Mouse (Mus musculus) heart, embryonic 11.5 days (tissue): ENCODE measurements at regions not wholly inside any gene's neighbourhood (a gene's known extent, or its start where the extent isn't known, plus 50 kb on each side); places are given as distances from the start of the nearest gene placed in this dataset.
A peak's percentile ranks its signal among the peaks of the same experiment; 100 is the strongest.

Experiments used
- ATAC-seq: fragments of 200-750 bp; cut with Nextera tagmentation; replicated peaks from 2 replicates; pipeline ENCODE4 v1.8.0; 2017; ENCODE audit warnings: moderate library complexity; ENCODE audit not compliant: insufficient number of reproducible peaks, low FRiP score, low TSS enrichment
- H3K27ac ChIP-seq: fragments of 300-500 bp; sonication (generic); 2 replicates; pipeline ENCODE4 v1.5.1; 2014; ENCODE audit warnings: mild to moderate bottlenecking, low read depth, low read length
- H3K27me3 ChIP-seq: fragments of 300-500 bp; sonication (generic); 2 replicates; pipeline ENCODE4 v1.6.1; 2014; ENCODE audit warnings: mild to moderate bottlenecking, low read length, mixed read lengths; ENCODE audit not compliant: control insufficient read depth, insufficient read depth
- H3K36me3 ChIP-seq: fragments of 300-500 bp; sonication (generic); 2 replicates; pipeline ENCODE4 v1.6.1; 2014; ENCODE audit warnings: mild to moderate bottlenecking, low read length, moderate library complexity, mixed read lengths; ENCODE audit not compliant: control insufficient read depth, insufficient read depth
- H3K4me1 ChIP-seq: fragments of 300-500 bp; sonication (generic); 2 replicates; pipeline ENCODE4 v1.6.1; 2014; ENCODE audit warnings: low read length; ENCODE audit not compliant: control insufficient read depth, insufficient read depth
- H3K4me2 ChIP-seq: fragments of 300-500 bp; sonication (generic); 2 replicates; pipeline ENCODE4 v1.6.1; 2014; ENCODE audit warnings: mild to moderate bottlenecking, moderate library complexity
- H3K4me3 ChIP-seq: fragments of 300-500 bp; sonication (generic); 2 replicates; pipeline ENCODE4 v1.5.1; 2014; ENCODE audit warnings: low read depth, low read length
- H3K9ac ChIP-seq: fragments of 300-500 bp; sonication (generic); 2 replicates; pipeline ENCODE4 v1.6.1; 2014; ENCODE audit warnings: mild to moderate bottlenecking, low read depth, low read length, moderate library complexity
- H3K9me3 ChIP-seq: fragments of 300-500 bp; sonication (generic); replicated peaks from 2 replicates; pipeline ENCODE4 v1.6.1; 2016; ENCODE audit warnings: low read length; ENCODE audit not compliant: control insufficient read depth
- WGBS: fragments of 180-500 bp; shearing (Covaris S2); extraction: QIAGEN DNeasy Blood & Tissue Kit; methylation state at CpG from one replicate; pipeline ENCODE4 v1.1.7; 2014; ENCODE audit not compliant: insufficient replicate concordance; 5-methylcytosine and 5-hydroxymethylcytosine counted together

GRCm38 (mm10) chr1:193599895-193600294, 229.8 kb upstream of the Camk1g start:
- Histone ChIP-seq H3K4me1 (no peaks in the 10 kb centered on the region), H3K9me3 (no peaks in the 10 kb centered on the region), H3K27ac (no peak overlapping the region), H3K27me3 (no peaks in the 10 kb centered on the region), H3K36me3 (no peaks in the 10 kb centered on the region), H3K4me3 (no peak overlapping the region), H3K9ac (no peak overlapping the region), H3K4me2 (no peak overlapping the region)
- WGBS: 75% methylated on average over 4 of the region's 4 CpGs
- ATAC-seq: no peak

- 32% methylated on average over 1 of the region's 1 CpGs for WGBS
- ATAC-seq: no peak
- Histone ChIP-seq H3K4me3 (no peak overlapping the region), H3K4me2 (no peak overlapping the region), H3K9me3 (no peaks in the 10 kb centered on the region), H3K36me3 (no peaks in the 10 kb centered on the region), H3K27me3 (no peaks in the 10 kb centered on the region), H3K9ac (no peak overlapping the region), H3K27ac (no peak overlapping the region), H3K4me1 (no peaks in the 10 kb centered on the region)
Observed at GRCm38 (mm10) chr1:193599163-193599562, 229.1 kb upstream of the Camk1g start.

DNA sequence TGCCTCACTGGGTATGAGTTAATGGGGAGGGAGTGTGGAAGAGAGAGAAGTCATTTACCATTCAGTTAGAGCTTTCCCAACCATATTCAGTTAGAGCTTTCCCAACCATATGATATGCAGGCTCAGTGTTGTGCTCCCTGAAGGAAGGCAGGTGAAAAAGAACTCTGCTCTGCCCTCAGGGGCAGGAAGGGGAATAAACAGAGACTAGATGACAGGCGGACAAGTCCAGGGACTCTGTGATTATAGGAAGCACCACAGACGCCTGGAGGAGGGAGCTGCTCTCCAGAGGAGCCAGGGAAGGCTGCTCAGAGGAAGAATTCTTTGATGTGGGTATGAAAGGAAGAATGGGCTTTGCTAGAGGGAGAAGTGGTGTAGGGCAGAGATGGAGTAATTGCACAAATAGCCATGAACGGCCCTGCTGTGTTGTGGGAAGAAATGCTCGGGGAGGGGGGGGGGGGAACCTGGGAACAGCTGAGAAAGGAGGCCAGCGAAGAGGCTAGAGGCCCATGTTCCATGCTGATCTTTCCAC, 220.3 kb upstream of the Camk1g start:
- no peaks in the 10 kb centered on the region for H3K9me3 ChIP-seq
- 19% methylated on average over 5 of the region's 5 CpGs for WGBS
- no peak overlapping the region for H3K4me3 ChIP-seq
- peaks cover 17% of the 10 kb centered on the region for H3K4me1 ChIP-seq
- H3K27me3 ChIP-seq: no peaks in the 10 kb centered on the region
- H3K4me2 ChIP-seq: no peak overlapping the region
- ATAC-seq: no peak
- no peak overlapping the region for H3K27ac ChIP-seq
- no peak overlapping the region for H3K9ac ChIP-seq
- H3K36me3 ChIP-seq: no peaks in the 10 kb centered on the region

DNA sequence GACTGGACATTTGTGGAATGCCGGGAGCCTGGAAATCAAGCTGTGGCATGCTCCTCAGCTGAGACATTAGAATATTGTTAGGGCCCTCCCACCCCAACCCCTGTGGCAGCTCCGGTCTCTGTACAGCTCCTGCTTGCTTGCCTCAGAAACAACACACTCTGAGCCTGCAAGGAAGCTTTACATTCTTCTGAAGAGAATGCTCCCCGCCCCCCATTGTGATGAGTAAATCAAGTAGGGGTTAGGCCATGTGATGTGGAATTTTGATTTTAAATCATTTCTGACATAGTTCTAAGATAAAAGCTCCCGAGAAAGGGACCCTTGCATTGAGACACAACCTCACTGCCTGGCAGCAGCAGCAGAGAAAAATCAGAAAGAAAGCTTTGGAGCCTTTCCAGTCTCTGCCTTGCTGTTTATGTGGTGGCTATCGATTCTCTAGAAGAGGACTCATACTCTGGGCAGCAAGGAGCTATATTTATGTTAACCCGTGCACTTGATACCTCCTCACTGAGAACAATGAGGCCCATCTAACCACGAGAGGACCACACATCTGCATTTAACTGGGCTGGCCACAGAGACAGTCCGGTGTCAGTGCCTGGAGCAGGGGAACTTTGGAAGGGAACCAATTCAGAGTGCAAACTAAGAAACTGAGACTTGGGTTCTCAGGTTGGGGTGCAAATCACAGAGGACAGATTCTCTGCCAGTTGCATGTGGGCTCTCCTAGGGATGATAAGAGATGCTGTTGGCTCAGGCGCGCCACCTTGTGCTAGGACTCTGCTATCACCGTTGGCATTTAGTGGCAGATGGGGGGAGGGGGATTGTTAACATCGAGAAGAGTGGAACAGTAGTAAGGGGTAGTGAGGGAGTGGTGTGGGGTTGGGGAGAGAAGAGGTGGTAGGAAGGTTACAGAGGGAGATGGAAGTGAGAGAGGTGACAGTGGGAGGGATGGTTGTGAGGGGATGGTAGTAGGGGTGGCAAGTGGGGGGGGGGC, 218.7 kb upstream of the Camk1g start:
- H3K9me3 ChIP-seq: no peaks in the 10 kb centered on the region
- 21% methylated on average over 12 of the region's 12 CpGs for WGBS
- no peak overlapping the region for H3K4me3 ChIP-seq
- H3K27me3 ChIP-seq: no peaks in the 10 kb centered on the region
- H3K4me2 ChIP-seq: no peak overlapping the region; the same call in 1 of the 2 replicates
- 0 out of 2 replicates have a peak, but pooled peaks have one; percentile 39 for ATAC-seq
- H3K9ac ChIP-seq: no peak overlapping the region
- no peak overlapping the region for H3K27ac ChIP-seq
- H3K36me3 ChIP-seq: no peaks in the 10 kb centered on the region
- peaks cover 17% of the 10 kb centered on the region for H3K4me1 ChIP-seq

- Histone ChIP-seq H3K9me3 (no peaks in the 10 kb centered on the region), H3K36me3 (no peaks in the 10 kb centered on the region), H3K4me3 (no peak overlapping the region), H3K4me2 (no peak overlapping the region), H3K27me3 (no peaks in the 10 kb centered on the region), H3K27ac (no peak overlapping the region), H3K9ac (no peak overlapping the region), H3K4me1 (peaks cover 17% of the 10 kb centered on the region)
- ATAC-seq: no peak
- WGBS: 86% methylated on average over 2 of the region's 2 CpGs
Observed at GRCm38 (mm10) chr1:193587317-193587716, 217.2 kb upstream of the Camk1g start.

DNA sequence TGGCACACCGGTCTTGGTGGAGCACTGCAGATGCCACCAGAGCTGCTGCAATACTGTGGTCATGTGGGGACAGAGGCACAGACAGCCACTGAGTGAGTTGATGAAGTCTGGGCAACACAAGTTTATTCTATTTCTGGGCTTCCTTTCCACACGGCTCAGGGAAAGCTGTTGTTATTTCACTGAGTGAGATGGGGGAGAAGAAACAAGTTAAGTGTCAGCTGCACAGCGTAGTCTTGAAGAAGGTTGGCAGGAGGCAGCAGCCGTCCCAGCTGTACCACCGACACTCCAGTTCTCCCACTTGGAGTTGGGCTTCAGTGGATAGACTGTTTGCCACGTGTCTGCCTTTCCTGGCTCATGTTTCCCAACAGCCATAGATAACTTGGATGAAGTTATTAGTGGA, 216.8 kb upstream of the Camk1g start:
- H3K4me1 ChIP-seq: peaks cover 17% of the 10 kb centered on the region
- no peak overlapping the region for H3K27ac ChIP-seq
- H3K36me3 ChIP-seq: no peaks in the 10 kb centered on the region
- no peaks in the 10 kb centered on the region for H3K27me3 ChIP-seq
- no peak overlapping the region for H3K4me3 ChIP-seq
- no peak overlapping the region for H3K9ac ChIP-seq
- H3K4me2 ChIP-seq: no peak overlapping the region
- H3K9me3 ChIP-seq: no peaks in the 10 kb centered on the region
- no peak for ATAC-seq
- 29% methylated on average over 6 of the region's 6 CpGs for WGBS

GRCm38 (mm10) chr1:193583791-193584190, 213.7 kb upstream of the Camk1g start:
- no peak for ATAC-seq
- H3K9me3 ChIP-seq: no peaks in the 10 kb centered on the region
- WGBS: 66% methylated on average over 2 of the region's 2 CpGs
- no peak overlapping the region for H3K4me3 ChIP-seq
- no peak overlapping the region for H3K4me2 ChIP-seq
- H3K9ac ChIP-seq: no peak overlapping the region
- H3K4me1 ChIP-seq: peaks cover 20% of the 10 kb centered on the region
- H3K36me3 ChIP-seq: no peaks in the 10 kb centered on the region
- no peak overlapping the region for H3K27ac ChIP-seq
- no peaks in the 10 kb centered on the region for H3K27me3 ChIP-seq

- Histone ChIP-seq H3K4me1 (peaks cover 5% of the 10 kb centered on the region; the same call in 1 of the 2 replicates), H3K27ac (no peak overlapping the region), H3K36me3 (no peaks in the 10 kb centered on the region), H3K4me3 (no peak overlapping the region), H3K9me3 (no peaks in the 10 kb centered on the region), H3K27me3 (no peaks in the 10 kb centered on the region), H3K9ac (no peak overlapping the region), H3K4me2 (no peak overlapping the region)
- WGBS: 43% methylated on average over 4 of the region's 4 CpGs
- peak; percentile 55 for ATAC-seq
Observed at GRCm38 (mm10) chr1:193580393-193580792, 210.3 kb upstream of the Camk1g start.
